ENCODE assay signal across 8 mouse cellular contexts in the genomic region with DNA sequence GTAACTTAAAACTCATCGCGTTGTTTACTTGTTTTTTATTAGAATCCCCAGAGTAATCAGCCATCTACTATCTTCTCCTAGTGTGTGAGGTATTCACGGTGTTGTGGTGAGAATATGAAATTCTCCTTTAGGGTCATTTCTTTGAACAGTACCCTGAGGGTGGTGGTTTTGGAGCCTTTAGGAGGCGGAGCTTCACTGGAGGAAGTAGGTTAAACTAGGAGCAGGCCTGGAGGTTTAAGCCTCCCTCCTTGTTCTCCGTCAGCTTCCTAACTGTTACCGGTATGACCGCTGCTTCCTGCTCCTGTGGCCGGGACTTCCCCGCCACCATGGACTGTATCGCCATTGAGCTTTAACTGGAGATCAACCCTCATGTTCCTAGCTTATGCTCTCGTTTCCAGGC.
A peak's percentile ranks its signal among the peaks of the same experiment; 100 is the strongest.
DNase-seq lines count a peak whose midpoint lies in the region; ATAC-seq and TF ChIP-seq lines count a peak whose summit lies in the region.

No protein-coding gene starts in this region.

- no peaks in the 10 kb centered on the region for H3K9me3 ChIP-seq in heart, embryonic 12.5 days (replicated peaks)
- H3K9me3 ChIP-seq in neural tube, embryonic 15.5 days (replicated peaks): no peaks in the 10 kb centered on the region

- peak overlapping the region; percentile 20; the same call in 1 of the 2 replicates for H3K4me3 ChIP-seq in heart, adult 2 months
- H3K4me3 ChIP-seq in heart, embryonic 12.5 days: no peak overlapping the region
- no peak overlapping the region for H3K4me3 ChIP-seq in neural tube, embryonic 15.5 days (replicated peaks)

- no peak for ATAC-seq in heart, embryonic 12.5 days (ENCODE audit: insufficient number of reproducible peaks, low FRiP score)
- no peak for ATAC-seq in neural tube, embryonic 15.5 days (ENCODE audit: low FRiP score)

- H3K27ac ChIP-seq in heart, adult 2 months: no peak overlapping the region
- H3K27ac ChIP-seq in heart, embryonic 12.5 days (ENCODE audit: poor library complexity, severe bottlenecking): no peak overlapping the region
- no peak overlapping the region for H3K27ac ChIP-seq in neural tube, embryonic 15.5 days (replicated peaks)

- no peaks in the 10 kb centered on the region for H3K79me2 ChIP-seq in heart, adult 2 months (replicated peaks; ENCODE audit: control insufficient read depth, insufficient read depth, low read length)

- intact Hi-C loops in heart, adult 2 months (cut with DNase I): loop anchor here (5.0 kb wide), 1 partner anchor 97 kb away; a partner anchor contains a TSS

- H3K4me1 ChIP-seq in heart, adult 2 months (ENCODE audit: control insufficient read depth, insufficient read depth, low read length): no peaks in the 10 kb centered on the region; the same call in 1 of the 2 replicates
- H3K4me1 ChIP-seq in heart, embryonic 12.5 days (replicated peaks): no peaks in the 10 kb centered on the region
- H3K4me1 ChIP-seq in neural tube, embryonic 15.5 days: no peaks in the 10 kb centered on the region

- 33% methylated on average over 11 of the region's 11 CpGs for WGBS in heart, adult 2 months
- WGBS in heart, embryonic 12.5 days: 45% methylated on average over 11 of the region's 11 CpGs
- WGBS in large intestine, adult 2 months: 15% methylated on average over 11 of the region's 11 CpGs
- WGBS in neural tube, embryonic 15.5 days: 59% methylated on average over 11 of the region's 11 CpGs

- TF ChIP-seq EP300 in heart, adult 2 months (IDR thresholded peaks at IDR 0.05; ENCODE audit: insufficient read depth, low read depth, low read length): no peak

- H3K27me3 ChIP-seq in heart, adult 2 months (ENCODE audit: control insufficient read depth, insufficient read depth, low read length): no peaks in the 10 kb centered on the region
- no peaks in the 10 kb centered on the region for H3K27me3 ChIP-seq in heart, embryonic 12.5 days (replicated peaks)
- no peaks in the 10 kb centered on the region for H3K27me3 ChIP-seq in neural tube, embryonic 15.5 days (replicated peaks)

- no peak for TF ChIP-seq POLR2A in heart, adult 2 months (IDR thresholded peaks at IDR 0.05; ENCODE audit: insufficient read depth, low read depth, low read length)

- peak overlapping the region; percentile 32 for H3K4me2 ChIP-seq in heart, embryonic 12.5 days
- no peak overlapping the region for H3K4me2 ChIP-seq in neural tube, embryonic 15.5 days

- no peak for TF ChIP-seq CTCF in heart, adult 2 months (IDR thresholded peaks at IDR 0.05)

- DNase-seq in heart, adult 2 months: peak; percentile 15 to 33
- DNase-seq in heart, adult 11 months: no peak
- peak; percentile 33 for DNase-seq in large intestine, adult 2 months (ENCODE audit: low read depth, low spot score)
- peak; percentile 55 for DNase-seq in naive thymus-derived CD4-positive, alpha-beta T cell, adult 2 months (ENCODE audit: low read depth)
- no peak for DNase-seq in right cerebral cortex, postnatal 14 days
- DNase-seq in urinary bladder, postnatal 4 days (ENCODE audit: low spot score in 2 of 2): no peak

- H3K9ac ChIP-seq in heart, adult 2 months (ENCODE audit: low read depth, low read length): no peak overlapping the region
- H3K9ac ChIP-seq in heart, embryonic 12.5 days: no peak overlapping the region
- H3K9ac ChIP-seq in neural tube, embryonic 15.5 days (replicated peaks): no peak overlapping the region

- no peaks in the 10 kb centered on the region for H3K36me3 ChIP-seq in heart, adult 2 months (ENCODE audit: control insufficient read depth, insufficient read depth, low read length)
- H3K36me3 ChIP-seq in heart, embryonic 12.5 days: 0 out of 2 replicates have a peak, but pooled peaks cover 3% of the 10 kb centered on the region
- H3K36me3 ChIP-seq in neural tube, embryonic 15.5 days: 0 out of 2 replicates have a peak, but pooled peaks cover 3% of the 10 kb centered on the region

Comparison
In these comparisons a context has a peak if more than half of its experiments do, and no peak if none do; other contexts are left out.
1. DNase-seq: peak in heart, adult 2 months (2 of 2), large intestine, adult 2 months (single experiment) and naive thymus-derived CD4-positive, alpha-beta T cell, adult 2 months (single experiment); none in heart, adult 11 months (single experiment), right cerebral cortex, postnatal 14 days (single experiment) and urinary bladder, postnatal 4 days (0 of 2).